Mouse (Mus musculus) naive thymus-derived CD4-positive, alpha-beta T cell, adult 2 months (primary cell): ENCODE data around the gene Lemd2.

ENCODE experiments used
- DNase-seq: peaks from one replicate; pipeline ENCODE4 v3.0.0-alpha.2; 2011; ENCODE audit warnings: low read depth

Lemd2 gene

DNA sequence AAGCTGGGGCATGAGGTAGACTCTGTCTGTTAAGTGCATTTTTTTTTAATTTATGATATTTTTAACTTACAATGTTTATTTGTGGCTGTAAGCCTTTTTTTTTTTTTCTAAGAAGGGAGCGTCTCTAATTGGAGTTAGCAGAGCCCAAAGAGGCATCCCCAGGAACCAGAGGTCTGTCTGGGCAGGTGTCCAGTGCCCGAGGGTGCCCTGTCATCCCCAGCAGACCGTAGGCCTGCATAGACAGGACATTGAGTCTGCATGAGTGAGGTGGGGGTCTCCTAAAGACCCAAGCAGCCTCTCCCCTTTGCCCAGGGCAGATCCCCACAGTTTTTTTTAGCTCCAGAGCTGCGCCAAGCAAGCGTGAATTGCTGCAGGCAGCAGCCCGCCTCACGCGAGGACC lies 48.5 kb downstream of the Lemd2 start:
- DNase-seq, result no peak

DNA sequence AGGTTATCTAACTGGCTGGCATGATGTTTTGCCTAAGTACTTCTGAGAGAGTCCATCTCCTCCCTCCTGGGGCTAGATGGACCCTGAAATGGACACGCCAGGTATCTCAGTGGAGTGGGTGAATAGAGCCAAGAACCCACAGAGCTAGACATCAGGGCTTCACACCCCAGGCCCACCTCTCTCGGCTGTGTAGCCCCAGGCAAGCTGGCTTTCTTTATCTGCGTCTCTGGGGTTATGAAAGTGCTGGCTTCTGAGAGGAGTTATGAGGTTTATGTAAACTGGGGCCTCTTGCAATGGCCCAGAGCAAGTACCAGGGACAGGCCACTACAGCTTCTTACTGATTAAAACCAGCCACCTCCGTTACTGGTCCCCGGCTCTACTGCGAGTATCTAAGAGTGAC lies 49.4 kb downstream of the Lemd2 start:
- no peak for DNase-seq

DNA sequence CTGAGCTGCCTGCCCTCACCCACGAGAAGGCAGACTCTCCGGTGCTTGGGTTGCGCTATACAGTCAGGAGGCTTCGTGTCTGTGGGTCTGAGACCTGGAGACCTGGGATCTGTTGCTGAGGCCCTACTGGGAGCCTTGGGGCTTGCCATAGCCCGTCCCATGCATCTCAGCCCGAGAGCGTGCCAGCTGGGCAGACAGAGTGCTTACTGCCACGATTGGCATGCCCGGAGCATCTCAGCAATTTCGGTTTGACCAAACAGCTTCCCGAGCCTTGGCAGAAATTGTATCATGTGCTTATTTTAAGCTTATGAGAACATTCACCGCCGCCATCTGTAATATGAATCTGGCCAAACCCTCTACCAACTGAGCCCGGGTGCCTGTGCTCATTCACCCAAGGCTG lies 50.0 kb downstream of the Lemd2 start:
- DNase-seq, result no peak

DNA sequence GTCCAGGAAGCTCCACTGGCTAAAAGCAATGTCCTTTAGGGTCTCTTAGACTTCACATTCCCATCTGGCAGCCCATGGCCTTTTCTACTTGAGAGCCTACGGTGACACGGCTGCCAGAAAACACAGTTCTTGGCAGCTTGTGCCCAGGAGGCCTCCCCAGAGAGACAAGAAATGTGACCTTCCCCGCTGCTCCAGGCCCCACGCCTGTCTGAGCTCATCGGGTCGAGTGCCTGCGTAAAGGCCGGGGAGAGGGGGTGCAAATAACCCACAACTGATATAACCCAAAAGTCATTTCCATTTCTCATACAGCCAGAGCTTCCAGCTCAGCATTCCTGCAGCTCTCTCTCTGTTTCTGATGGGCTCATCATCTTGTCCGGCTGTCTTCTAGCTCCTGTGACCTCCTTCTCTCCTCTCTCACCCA lies 50.5 kb downstream of the Lemd2 start:
- DNase-seq, result no peak

DNA sequence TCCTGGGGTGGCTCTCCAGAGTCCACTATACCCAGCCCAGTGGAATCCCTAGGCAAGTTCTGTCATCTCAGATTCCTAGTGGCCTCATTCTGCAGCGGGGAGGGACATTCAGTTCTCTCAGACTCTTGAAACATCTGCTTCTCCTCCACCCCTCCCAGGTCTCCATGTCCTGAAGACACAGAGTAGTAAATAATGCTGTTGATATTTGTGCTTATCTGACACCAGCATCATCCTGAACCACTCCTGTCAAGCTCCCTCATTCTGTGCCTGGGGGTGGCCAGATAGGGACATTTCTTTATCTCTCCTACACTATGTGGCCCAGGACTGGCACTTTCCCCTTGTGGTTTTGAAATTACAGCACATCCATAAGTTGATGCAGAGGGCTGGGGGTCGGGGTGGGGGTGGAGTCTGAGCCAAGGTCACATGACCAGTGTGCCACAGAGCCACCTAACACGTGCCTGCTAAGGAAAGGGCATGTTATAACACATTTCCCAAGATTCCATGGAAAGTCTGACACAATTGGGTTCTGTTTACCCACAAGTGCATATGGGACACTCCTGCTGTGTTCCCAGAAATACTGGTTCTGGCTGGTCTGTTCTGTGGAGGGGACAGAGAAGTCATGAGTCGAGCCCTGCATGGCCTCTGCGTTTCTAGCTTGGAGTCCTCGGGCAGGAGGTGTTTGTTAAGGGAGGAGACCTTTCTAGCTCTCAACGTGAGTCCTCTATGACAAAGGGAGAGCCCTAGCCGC lies 51.1 kb downstream of the Lemd2 start:
- DNase-seq, result no peak

DNA sequence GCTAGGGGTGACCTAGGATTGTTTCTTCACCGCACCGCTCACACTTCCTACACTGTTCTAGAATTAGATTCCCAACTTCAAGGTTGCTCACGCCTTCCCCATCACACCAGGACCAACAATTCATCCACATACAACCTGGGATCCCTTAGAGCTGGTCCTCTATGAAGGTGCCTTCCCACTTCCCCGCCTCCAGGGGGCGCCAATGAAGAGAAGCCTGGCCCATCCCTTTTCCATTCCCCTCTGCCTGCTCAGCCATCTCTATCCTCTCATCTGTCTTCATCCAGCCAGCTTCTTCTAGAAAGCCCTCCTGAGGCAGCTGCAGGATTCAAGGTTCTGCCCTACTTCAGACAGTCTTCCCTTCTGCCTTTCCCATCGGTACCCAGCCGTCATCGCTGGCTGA lies 52.9 kb downstream of the Lemd2 start:
- peak; percentile 54 for DNase-seq

DNA sequence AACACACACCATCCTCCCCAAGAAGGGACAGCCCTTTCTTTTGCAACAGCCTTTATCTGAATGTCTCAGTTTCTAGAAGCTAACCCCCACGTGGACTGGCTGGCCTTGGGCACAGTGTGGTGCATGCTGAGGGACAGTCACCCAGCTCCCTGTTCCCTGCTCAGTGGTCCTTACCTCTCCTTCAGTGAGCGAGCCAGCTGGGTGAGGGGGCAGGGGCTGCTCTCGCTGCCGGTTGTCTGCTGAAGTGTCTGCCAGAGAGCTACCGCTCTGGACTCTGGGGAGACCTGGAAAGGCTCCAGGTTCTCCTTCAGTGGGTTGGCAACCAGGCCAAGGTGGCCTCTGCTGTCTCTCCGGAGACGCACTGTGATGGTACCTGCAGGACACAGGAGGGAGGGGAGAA lies 53.4 kb downstream of the Lemd2 start:
- DNase-seq, result no peak

DNA sequence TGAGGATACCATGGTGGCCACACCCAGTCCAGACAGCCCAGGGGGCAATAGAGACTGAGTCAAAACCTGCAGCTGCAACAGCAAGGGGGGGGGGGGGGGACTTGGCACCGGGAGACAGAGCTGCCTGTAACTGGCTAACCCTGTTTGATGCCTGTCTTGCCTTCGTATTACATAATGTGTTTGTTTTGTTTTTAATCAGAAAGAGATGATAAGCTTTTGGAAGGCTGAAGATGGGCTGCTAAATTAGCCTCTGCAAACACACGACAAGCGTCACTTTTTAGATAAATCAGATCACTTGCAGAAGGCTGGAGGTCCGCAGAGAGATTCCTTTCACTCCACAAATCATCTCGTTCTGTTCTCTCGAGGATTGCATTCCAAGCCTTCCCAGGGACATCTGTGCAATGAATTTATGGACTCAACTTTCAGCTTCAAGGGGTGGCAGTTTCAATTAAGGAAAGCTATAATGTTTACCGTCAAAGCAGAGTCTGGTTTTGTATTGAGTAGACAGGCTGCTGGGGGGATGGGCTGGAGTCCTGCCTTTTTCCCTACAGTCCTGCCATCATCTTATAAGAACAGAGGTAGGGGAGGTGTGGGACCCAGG lies 57.8 kb downstream of the Lemd2 start:
- DNase-seq, result no peak

DNA sequence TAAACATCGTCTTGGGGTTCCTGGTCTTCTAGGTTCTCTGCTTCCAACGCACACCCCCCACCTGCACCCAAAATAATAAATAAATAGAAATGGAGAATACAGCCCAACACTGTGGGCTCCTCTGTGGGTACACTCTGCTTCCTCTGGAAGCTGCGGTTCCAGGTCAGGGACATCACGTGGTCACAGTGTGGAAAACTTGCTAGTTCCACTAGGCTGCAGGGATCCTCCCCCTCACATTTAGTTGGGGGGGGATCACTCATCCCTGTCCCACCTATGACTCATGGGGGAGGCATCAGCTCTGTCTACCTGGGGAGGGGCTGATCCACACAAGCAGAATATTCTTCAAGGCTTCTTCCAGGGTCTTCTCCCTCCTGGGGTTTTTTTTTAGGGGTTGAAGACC lies 60.1 kb downstream of the Lemd2 start:
- DNase-seq, result no peak

DNA sequence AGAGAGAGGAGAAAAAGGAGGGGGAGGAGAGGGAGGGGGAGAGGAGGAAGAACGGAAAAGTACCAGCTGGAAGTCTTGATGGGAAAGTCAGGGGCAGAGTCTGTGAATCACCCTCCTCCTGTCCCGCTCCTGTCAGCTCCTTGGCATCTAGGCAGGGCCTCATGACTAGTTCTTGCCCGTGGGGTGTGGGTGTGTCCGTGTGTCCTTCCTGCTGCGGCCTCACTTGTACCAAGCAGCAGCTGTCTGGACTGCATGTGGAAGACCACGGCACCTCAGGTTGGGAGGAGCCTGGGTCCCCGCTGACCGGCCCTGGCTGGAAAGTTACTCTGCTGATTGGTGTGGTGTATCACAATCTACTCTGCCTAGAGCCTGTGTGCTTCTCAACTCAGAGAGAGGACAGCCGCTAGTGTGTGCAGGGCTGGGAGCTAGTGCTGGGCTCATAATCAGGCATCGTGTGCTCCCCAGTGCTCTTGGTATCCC lies 62.3 kb downstream of the Lemd2 start:
- DNase-seq, result no peak

DNA sequence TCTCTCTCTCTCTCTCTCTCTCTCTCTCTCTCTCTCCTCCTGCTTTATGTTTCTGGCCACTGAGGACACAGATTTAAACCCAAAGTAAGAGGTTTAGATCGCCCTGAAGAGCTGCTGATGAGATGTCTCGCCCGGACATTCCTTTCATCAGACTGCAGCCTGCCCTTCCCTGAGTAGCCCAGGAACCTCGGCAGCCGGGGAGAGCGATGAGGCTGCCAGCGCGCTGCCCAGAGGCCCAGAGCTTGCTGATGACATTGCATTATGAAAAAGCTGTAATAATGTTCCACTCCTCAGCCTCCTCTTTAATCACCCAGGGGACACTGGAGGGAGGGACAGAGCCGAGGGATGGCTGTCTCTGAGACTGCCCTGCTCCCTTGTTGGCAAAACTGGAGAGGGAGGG lies 64.0 kb downstream of the Lemd2 start:
- DNase-seq, result no peak
